Mouse (Mus musculus) myocyte (in vitro differentiated cells): Measurements from ENCODE around the gene Suz12. TPM values are rescaled to one million over a fixed set of nuclear protein-coding genes. Genes with fewer than 3 reads are reported as not detected.
A peak's percentile ranks its signal among the peaks of the same experiment; 100 is the strongest.

Experiments
- H3K27me3 ChIP-seq: one replicate; pipeline ENCODE4 v1.6.1; 2011; ENCODE audit not compliant: control insufficient read depth, insufficient read depth, insufficient read length
- H3K36me3 ChIP-seq: one replicate; pipeline ENCODE4 v1.6.1; 2011; ENCODE audit not compliant: control insufficient read depth, insufficient read depth
- H3K4me2 ChIP-seq: one replicate; pipeline ENCODE4 v1.6.1; 2011; ENCODE audit warnings: low read depth, control low read depth
- H3K4me3 ChIP-seq: one replicate; pipeline ENCODE4 v1.5.1; 2011; ENCODE audit warnings: mild to moderate bottlenecking, control low read depth, moderate library complexity
- H3K79me2 ChIP-seq: one replicate; pipeline ENCODE4 v1.6.1; 2011; ENCODE audit not compliant: control insufficient read depth, insufficient read depth
- H3ac ChIP-seq: one replicate; pipeline ENCODE4 v1.6.1; 2011; ENCODE audit not compliant: control insufficient read depth, insufficient read length
- CEBPB ChIP-seq: IDR thresholded peaks from 2 replicates; pipeline ENCODE4 v1.6.1; 2011; ENCODE audit warnings: mild to moderate bottlenecking, moderate library complexity; ENCODE audit not compliant: poor library complexity, insufficient read depth, severe bottlenecking
- E2F4 ChIP-seq: IDR thresholded peaks from one replicate; pipeline ENCODE4 v1.6.1; 2011; ENCODE audit warnings: mild to moderate bottlenecking, control low read depth, moderate library complexity; ENCODE audit not compliant: insufficient read depth
- MAX ChIP-seq: IDR thresholded peaks from one replicate; pipeline ENCODE4 v1.6.1; 2011; ENCODE audit warnings: low read depth, mild to moderate bottlenecking, control low read depth
- MYOD1 ChIP-seq, 3 experiments: IDR thresholded peaks; one replicate each; pipeline ENCODE4 v1.6.1; 2011; ENCODE audit warnings: control low read depth in 2 of 3, low read depth in 2 of 3, mild to moderate bottlenecking in 2 of 3, moderate library complexity in 1 of 3; ENCODE audit not compliant: insufficient read length in 2 of 3, control insufficient read depth in 1 of 3
- MYOG ChIP-seq, 3 experiments: IDR thresholded peaks; one replicate each; pipeline ENCODE4 v1.6.1; 2011; ENCODE audit warnings: control low read depth in 2 of 3, low read depth in 2 of 3, mild to moderate bottlenecking in 2 of 3; ENCODE audit not compliant: insufficient read length in 2 of 3, control insufficient read depth in 1 of 3, insufficient read depth in 1 of 3
- POLR2A ChIP-seq: IDR thresholded peaks from one replicate; pipeline ENCODE4 v1.6.1; 2011; ENCODE audit warnings: low read depth, mild to moderate bottlenecking, control low read depth, moderate library complexity; ENCODE audit not compliant: insufficient read length
- POLR2AphosphoS2 ChIP-seq: IDR thresholded peaks from one replicate; pipeline ENCODE4 v1.6.1; 2011; ENCODE audit warnings: low read depth, control low read depth; ENCODE audit not compliant: insufficient read length
- REST ChIP-seq: IDR thresholded peaks from one replicate; pipeline ENCODE4 v1.6.1; 2011; ENCODE audit warnings: mild to moderate bottlenecking, control low read depth, moderate library complexity; ENCODE audit not compliant: insufficient read depth, insufficient read length
- SRF ChIP-seq: IDR thresholded peaks from one replicate; pipeline ENCODE4 v1.6.1; 2011; ENCODE audit warnings: low read depth; ENCODE audit not compliant: control insufficient read depth, insufficient read length
- TCF12 ChIP-seq: IDR thresholded peaks from one replicate; pipeline ENCODE4 v1.6.1; 2011; ENCODE audit warnings: mild to moderate bottlenecking, control low read depth; ENCODE audit not compliant: poor library complexity, insufficient read depth, severe bottlenecking
- TCF3 ChIP-seq: IDR thresholded peaks from one replicate; pipeline ENCODE4 v1.6.1; 2011; ENCODE audit warnings: low read depth, control low read depth; ENCODE audit not compliant: insufficient read length
- USF1 ChIP-seq: IDR thresholded peaks from one replicate; pipeline ENCODE4 v1.6.1; 2011; ENCODE audit warnings: low read depth, mild to moderate bottlenecking, control low read depth, moderate library complexity
- polyA plus RNA-seq: library from polyadenylated mRNA; unstranded; fragments of >200 nt; fragmentation: generic; extraction: Trizol; gene quantifications from one replicate; pipeline ENCODE4 v1.2.1, GENCODE M21; 2012; ENCODE audit warnings: missing spikeins

Gene Suz12
- polyA plus RNA-seq, 1 experiment, result 8.3 TPM

- H3ac ChIP-seq, result peak overlapping the region; percentile 45
- H3K4me3 ChIP-seq, result peak overlapping the region; percentile 77
- no peak for TF ChIP-seq POLR2AphosphoS2
- no peak for TF ChIP-seq SRF
- no peak for TF ChIP-seq CEBPB
- TF ChIP-seq MYOD1 (IDR thresholded peaks at IDR 0.05; ENCODE audit: control insufficient read depth in 1 of 3, insufficient read length in 2 of 3, low read depth in 2 of 3), result no peak
- H3K27me3 ChIP-seq, result no peaks in the 10 kb centered on the region
- H3K4me2 ChIP-seq, result peak overlapping the region; percentile 87
- peaks cover 10% of the 10 kb centered on the region for H3K36me3 ChIP-seq
- H3K79me2 ChIP-seq, result peaks cover 13% of the 10 kb centered on the region
Observed at GRCm38 (mm10) chr11:79961346-79962124, 31.4 kb upstream of the Suz12 start.

DNA sequence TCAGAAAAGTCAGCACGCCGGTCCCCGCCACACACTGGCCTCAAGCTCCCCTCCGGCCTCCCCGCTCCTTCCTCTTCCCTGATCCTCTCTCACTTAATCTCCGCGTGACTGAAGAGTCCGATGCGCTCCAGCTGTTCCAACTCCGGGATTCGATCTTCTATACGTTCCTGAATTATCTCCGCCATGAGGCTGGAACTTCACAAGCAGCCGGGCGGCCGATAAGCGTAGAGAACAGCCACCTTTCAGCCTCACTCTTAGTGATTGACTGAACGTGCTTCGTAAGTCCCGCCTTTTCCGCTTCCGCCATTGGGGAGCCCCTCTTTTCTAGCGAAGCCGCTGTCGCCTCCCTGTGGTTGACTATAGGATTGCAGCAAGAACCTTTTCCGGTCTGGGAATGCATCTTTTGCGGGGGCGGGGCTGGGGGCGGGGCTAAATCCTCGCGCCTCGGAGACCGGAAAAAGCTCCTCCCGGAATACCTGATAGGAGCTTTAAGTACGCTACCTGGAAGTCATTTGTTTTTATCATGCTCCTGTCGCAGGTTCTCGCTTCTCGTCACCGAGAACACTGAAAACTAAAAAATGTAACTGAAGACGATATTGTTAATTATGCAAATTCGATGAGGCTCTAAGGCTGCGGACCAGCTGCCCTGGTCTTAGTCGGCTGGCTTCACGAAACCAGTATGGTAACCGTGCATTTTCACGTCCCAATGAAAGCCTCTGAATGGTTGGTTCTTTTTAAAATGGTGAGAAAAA, 30.6 kb upstream of the Suz12 start, which contains the start of gene Utp6:
Gene Utp6, minus strand, starts transcription at position 266 of the 752 bp plus-strand sequence.
- peak within 1 kb of the TSS; percentile 45 for H3ac ChIP-seq
- peak; percentile 88 for TF ChIP-seq POLR2AphosphoS2
- peak; percentile 83 for TF ChIP-seq POLR2A
- TF ChIP-seq TCF3, result no peak
- TF ChIP-seq TCF12, result no peak
- no peak for TF ChIP-seq SRF
- peak within 1 kb of the TSS; percentile 88 for H3K4me2 ChIP-seq

DNA sequence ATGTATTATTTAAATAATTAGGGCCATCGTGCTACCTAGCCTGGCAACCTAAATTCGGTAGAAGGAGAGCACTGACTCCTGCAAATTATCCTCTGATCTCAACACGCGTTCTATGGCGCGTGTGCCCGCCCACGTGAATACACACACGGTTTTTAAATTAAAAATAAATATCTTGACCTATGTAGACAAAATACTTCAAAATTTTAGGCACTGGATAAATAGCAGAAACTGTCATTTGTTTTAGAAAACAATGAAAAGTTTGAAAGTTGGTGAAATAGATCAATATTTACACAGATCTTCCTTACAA, 30.1 kb upstream of the Suz12 start:
- Histone ChIP-seq H3K4me2 (peak overlapping the region; percentile 88), H3K36me3 (peaks cover 10% of the 10 kb centered on the region), H3K79me2 (peaks cover 13% of the 10 kb centered on the region), H3ac (no peak overlapping the region), H3K27me3 (no peaks in the 10 kb centered on the region), H3K4me3 (peak overlapping the region; percentile 77)
- TF ChIP-seq POLR2A (no peak), MYOG (IDR thresholded peaks at IDR 0.05; ENCODE audit: control insufficient read depth in 1 of 3, insufficient read depth in 1 of 3, insufficient read length in 2 of 3, low read depth in 2 of 3) (no peak), E2F4 (no peak), MAX (no peak), CEBPB (no peak), TCF12 (no peak), SRF (no peak), MYOD1 (IDR thresholded peaks at IDR 0.05; ENCODE audit: control insufficient read depth in 1 of 3, insufficient read length in 2 of 3, low read depth in 2 of 3) (no peak), USF1 (no peak), REST (no peak), POLR2AphosphoS2 (no peak)

More for the DNA sequence above, 30.6 kb upstream of the Suz12 start, which contains the start of gene Utp6:
- Histone ChIP-seq H3K27me3 (no peaks in the 10 kb centered on the region), H3K4me3 (peak within 1 kb of the TSS; percentile 77), H3K79me2 (peaks cover 13% of the 10 kb centered on the region), H3K36me3 (peaks cover 10% of the 10 kb centered on the region)

GRCm38 (mm10) chr11:79963212-79963974, 29.5 kb upstream of the Suz12 start:
- Histone ChIP-seq H3K27me3 (no peaks in the 10 kb centered on the region), H3K4me3 (peak overlapping the region; percentile 77), H3K4me2 (peak overlapping the region; percentile 88), H3K79me2 (peaks cover 13% of the 10 kb centered on the region), H3K36me3 (peaks cover 4% of the 10 kb centered on the region), H3ac (no peak overlapping the region)
- TF ChIP-seq MYOD1 (IDR thresholded peaks at IDR 0.05; ENCODE audit: control insufficient read depth in 1 of 3, insufficient read length in 2 of 3, low read depth in 2 of 3), result no peak
- TF ChIP-seq POLR2A, result no peak
- TF ChIP-seq REST, result no peak
- no peak for TF ChIP-seq TCF12
- no peak for TF ChIP-seq MAX
- TF ChIP-seq CEBPB, result no peak
- no peak for TF ChIP-seq E2F4
- no peak for TF ChIP-seq MYOG (IDR thresholded peaks at IDR 0.05; ENCODE audit: control insufficient read depth in 1 of 3, insufficient read depth in 1 of 3, insufficient read length in 2 of 3, low read depth in 2 of 3)
- TF ChIP-seq USF1, result no peak
- no peak for TF ChIP-seq POLR2AphosphoS2
- TF ChIP-seq TCF3, result no peak
- TF ChIP-seq SRF, result no peak

DNA sequence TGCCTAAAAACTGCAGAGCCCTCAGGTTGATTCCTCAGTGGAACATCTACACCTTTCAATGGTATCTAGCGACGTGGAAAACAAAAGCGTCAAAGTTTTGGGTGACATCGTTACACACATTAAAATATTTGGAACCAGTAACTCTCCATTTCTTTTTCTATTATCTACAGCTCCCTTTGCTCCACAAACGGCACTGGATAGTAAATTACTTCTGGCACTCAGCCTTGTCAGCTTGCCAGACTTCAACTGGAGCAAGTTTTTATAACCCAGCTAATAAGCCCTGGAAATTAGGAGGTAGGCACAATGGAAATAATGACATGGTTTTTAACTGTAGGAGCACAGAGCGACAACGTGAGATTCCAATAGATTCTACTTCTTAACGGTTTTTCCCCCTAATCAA, 27.0 kb upstream of the Suz12 start:
- Histone ChIP-seq H3K4me3 (no peak overlapping the region), H3ac (no peak overlapping the region), H3K27me3 (no peaks in the 10 kb centered on the region), H3K79me2 (peaks cover 10% of the 10 kb centered on the region), H3K36me3 (no peaks in the 10 kb centered on the region), H3K4me2 (no peak overlapping the region)
- no peak for TF ChIP-seq USF1
